Mouse (Mus musculus): ENCODE measurements around the gene Styk1.

The Styk1 gene

GRCm38 (mm10) chr6:131353352-131353919, at the start of gene Styk1:
Styk1 (minus strand) TSS chr6:131353597.
- no peak for TF ChIP-seq GATA4 (IDR thresholded peaks at IDR 0.05; ENCODE audit: insufficient replicate concordance, low read length)

- no peak for TF ChIP-seq GATA4 (IDR thresholded peaks at IDR 0.05; ENCODE audit: insufficient replicate concordance, low read length)
These were observed 49.6 kb upstream of the Styk1 start for GRCm38 (mm10) chr6:131403036-131403435.

- TF ChIP-seq GATA4 (IDR thresholded peaks at IDR 0.05; ENCODE audit: insufficient replicate concordance, low read length): no peak
These were observed 49.2 kb upstream of the Styk1 start for GRCm38 (mm10) chr6:131402606-131403005.

GRCm38 (mm10) chr6:131401259-131401658, 47.9 kb upstream of the Styk1 start:
- TF ChIP-seq GATA4 (IDR thresholded peaks at IDR 0.05; ENCODE audit: insufficient replicate concordance, low read length): no peak

GRCm38 (mm10) chr6:131396650-131397049, 43.3 kb upstream of the Styk1 start:
- no peak for TF ChIP-seq GATA4 (IDR thresholded peaks at IDR 0.05; ENCODE audit: insufficient replicate concordance, low read length)

GRCm38 (mm10) chr6:131393873-131394660, 40.7 kb upstream of the Styk1 start:
- TF ChIP-seq GATA4 (IDR thresholded peaks at IDR 0.05; ENCODE audit: insufficient replicate concordance, low read length): no peak

GRCm38 (mm10) chr6:131388040-131389021, 34.9 kb upstream of the Styk1 start, which contains the start of gene Ybx3:
Ybx3 (minus strand) TSS chr6:131388476.
- no peak for TF ChIP-seq GATA4 (IDR thresholded peaks at IDR 0.05; ENCODE audit: insufficient replicate concordance, low read length)

GRCm38 (mm10) chr6:131387221-131388039, 34.0 kb upstream of the Styk1 start:
- no peak for TF ChIP-seq GATA4 (IDR thresholded peaks at IDR 0.05; ENCODE audit: insufficient replicate concordance, low read length)

- no peak for TF ChIP-seq GATA4 (IDR thresholded peaks at IDR 0.05; ENCODE audit: insufficient replicate concordance, low read length)
These were observed 33.1 kb upstream of the Styk1 start for GRCm38 (mm10) chr6:131386416-131387019.

GRCm38 (mm10) chr6:131385469-131385868, 32.1 kb upstream of the Styk1 start:
- no peak; the same call in 1 of the 2 replicates for TF ChIP-seq GATA4 (IDR thresholded peaks at IDR 0.05; ENCODE audit: insufficient replicate concordance, low read length)

- TF ChIP-seq GATA4 (IDR thresholded peaks at IDR 0.05; ENCODE audit: insufficient replicate concordance, low read length): no peak
These were observed 30.4 kb upstream of the Styk1 start for GRCm38 (mm10) chr6:131383713-131384330.

- TF ChIP-seq GATA4 (IDR thresholded peaks at IDR 0.05; ENCODE audit: insufficient replicate concordance, low read length): no peak
These were observed 29.6 kb upstream of the Styk1 start for GRCm38 (mm10) chr6:131382984-131383337.

GRCm38 (mm10) chr6:131382232-131382983, 29.0 kb upstream of the Styk1 start:
- no peak for TF ChIP-seq GATA4 (IDR thresholded peaks at IDR 0.05; ENCODE audit: insufficient replicate concordance, low read length)

Measured in liver, adult (tissue).